Comparison of ENCODE assay signal across 15 mouse cellular contexts in genomic region chr16:18173231-18173630, GRCm38 (mm10). TPM values are rescaled to one million over a fixed set of nuclear protein-coding genes. Genes with fewer than 3 reads are reported as not detected.
DNase-seq lines count a peak whose midpoint lies in the region; ATAC-seq and TF ChIP-seq lines count a peak whose summit lies in the region.
"Had no signal": no experiment of that assay in that cellular context is flagged by ENCODE, and none has a peak within 500 bp of the region (broad histone marks: within the 10 kb centered on the region; RNA-seq: fewer than 3 reads in every experiment).

No protein-coding gene starts in this region.

- H3K27ac ChIP-seq in embryonic facial prominence, embryonic 13.5 days: no peak overlapping the region
- no peak overlapping the region for H3K27ac ChIP-seq in embryonic facial prominence, embryonic 10.5 days (replicated peaks)
- H3K27ac ChIP-seq: gastrocnemius, adult 2 months; liver, embryonic 13.5 days had no signal

- intact Hi-C loops in left cerebral cortex, postnatal 14 days (cut with DNase I): no loop called here

- peaks cover 17% of the 10 kb centered on the region for H3K4me1 ChIP-seq in embryonic facial prominence, embryonic 13.5 days
- peaks cover 8% of the 10 kb centered on the region for H3K4me1 ChIP-seq in embryonic facial prominence, embryonic 10.5 days
- H3K4me1 ChIP-seq in E14TG2a.4 (replicated peaks; ENCODE audit: low read depth, low read length): peaks cover 8% of the 10 kb centered on the region; the same call in 1 of the 2 replicates

- H3K4me2 ChIP-seq in embryonic facial prominence, embryonic 13.5 days: no peak overlapping the region
- H3K4me2 ChIP-seq: liver, embryonic 13.5 days had no signal

- ATAC-seq in embryonic facial prominence, embryonic 13.5 days (ENCODE audit: insufficient number of reproducible peaks, insufficient read depth, low FRiP score, low TSS enrichment, low read depth): no peak
- ATAC-seq in megakaryocyte-erythroid progenitor cell, adult 5-6 weeks (replicated peaks; ENCODE audit: low FRiP score, low TSS enrichment, poor library complexity, severe bottlenecking): no peak
- ATAC-seq: activated CD4-positive, CD25-positive, alpha-beta regulatory T cell, adult 4 months had no signal

- no peaks in the 10 kb centered on the region for H3K9me3 ChIP-seq in embryonic facial prominence, embryonic 13.5 days
- no peaks in the 10 kb centered on the region for H3K9me3 ChIP-seq in embryonic facial prominence, embryonic 10.5 days
- H3K9me3 ChIP-seq in E14TG2a.4 (ENCODE audit: low read length): no peaks in the 10 kb centered on the region
- H3K9me3 ChIP-seq: liver, embryonic 13.5 days had no signal

- no peak for TF ChIP-seq CTCF in E14TG2a.4 (conservative IDR thresholded peaks at IDR 0.05; ENCODE audit: low read length)

- WGBS in embryonic facial prominence, embryonic 13.5 days: 87% methylated on average over 9 of the region's 9 CpGs
- WGBS in embryonic facial prominence, embryonic 10.5 days: 84% methylated on average over 9 of the region's 9 CpGs

- no peak for DNase-seq in embryonic facial prominence, embryonic 10.5 days (ENCODE audit: low spot score)
- DNase-seq in frontal cortex, postnatal 14 days (ENCODE audit: low spot score in 2 of 2): peak; percentile 55 to 69
- DNase-seq in left cerebral cortex, postnatal 14 days (ENCODE audit: low spot score in 2 of 2): peak; percentile 67 to 83
- DNase-seq in kidney, postnatal 25 days: no peak
- DNase-seq in urinary bladder, adult 2 months (ENCODE audit: low spot score): no peak

- peak overlapping the region; percentile 49; the same call in 1 of the 2 replicates for H3K9ac ChIP-seq in embryonic facial prominence, embryonic 13.5 days
- H3K9ac ChIP-seq: liver, embryonic 13.5 days had no signal

- no peaks in the 10 kb centered on the region for H3K36me3 ChIP-seq in embryonic facial prominence, embryonic 13.5 days
- H3K36me3 ChIP-seq in embryonic facial prominence, embryonic 10.5 days (replicated peaks): no peaks in the 10 kb centered on the region
- H3K36me3 ChIP-seq in E14TG2a.4 (ENCODE audit: insufficient read depth, low read length): no peaks in the 10 kb centered on the region
- H3K36me3 ChIP-seq: liver, embryonic 13.5 days had no signal

- no peaks in the 10 kb centered on the region for H3K27me3 ChIP-seq in embryonic facial prominence, embryonic 13.5 days
- peaks cover 16% of the 10 kb centered on the region for H3K27me3 ChIP-seq in embryonic facial prominence, embryonic 10.5 days (replicated peaks; ENCODE audit: low read depth, poor library complexity, severe bottlenecking)
- H3K27me3 ChIP-seq in E14TG2a.4 (ENCODE audit: insufficient read depth, low read length): peaks cover 36% of the 10 kb centered on the region
- H3K27me3 ChIP-seq: liver, embryonic 13.5 days had no signal

- H3K4me3 ChIP-seq in embryonic facial prominence, embryonic 13.5 days: no peak overlapping the region
- H3K4me3 ChIP-seq in embryonic facial prominence, embryonic 10.5 days: no peak overlapping the region
- 0 out of 2 replicates have a peak overlapping the region, but pooled peaks have one; percentile 13 for H3K4me3 ChIP-seq in E14TG2a.4 (replicated peaks; ENCODE audit: low read length)
- H3K4me3 ChIP-seq: gastrocnemius, adult 2 months; liver, embryonic 13.5 days had no signal

RNA-seq across cellular contexts. Expression of gene Ccdc188, which starts 44.4 kb away (rescaled TPM):
- not detected in 2 replicates for polyA plus RNA-seq in embryonic facial prominence, embryonic 13.5 days (2015; fragmentation: Nextera tagmentation; extraction: Ambion mirVana)
- not detected in 2 replicates for polyA plus RNA-seq in embryonic facial prominence, embryonic 10.5 days (2016; fragmentation: Nextera tagmentation; extraction: Ambion mirVana)
- not detected for total RNA-seq in left cerebral cortex, postnatal 14 days (2021)
- not detected in 2 replicates for total RNA-seq in megakaryocyte-erythroid progenitor cell, adult 5-6 weeks (2014; fragmentation: Nextera tagmentation)
- total RNA-seq in megakaryocyte-erythroid progenitor cell, adult 5-6 weeks (2017): not detected in 2 replicates
- not detected in 2 replicates for polyA plus RNA-seq in urinary bladder, adult 2 months (2012; rRNA removed)
- total RNA-seq: common myeloid progenitor, adult 5-6 weeks; gastrocnemius, adult 2 months; MEL had no signal
- polyA plus RNA-seq: activated CD4-positive, CD25-positive, alpha-beta regulatory T cell, adult 4 months; intestine, embryonic 14.5 days; liver, embryonic 13.5 days; neural tube, embryonic 11.5 days had no signal

RNA-seq across cellular contexts. Expression of gene Rtn4r, which starts 45.8 kb away (rescaled TPM):
- 5.6 and 6.3 TPM in 2 replicates for polyA plus RNA-seq in embryonic facial prominence, embryonic 13.5 days (2015; fragmentation: Nextera tagmentation; extraction: Ambion mirVana)
- polyA plus RNA-seq in embryonic facial prominence, embryonic 10.5 days (2016; fragmentation: Nextera tagmentation; extraction: Ambion mirVana): 0.87 and 1.4 TPM in 2 replicates
- 100 to 1,000 TPM; 105 to 118 TPM for total RNA-seq in left cerebral cortex, postnatal 14 days (2021)
- total RNA-seq in megakaryocyte-erythroid progenitor cell, adult 5-6 weeks (2014; fragmentation: Nextera tagmentation): not detected in 2 replicates
- total RNA-seq in megakaryocyte-erythroid progenitor cell, adult 5-6 weeks (2017): 0.30 and 0.38 TPM in 2 replicates
- polyA plus RNA-seq in urinary bladder, adult 2 months (2012; rRNA removed): 4.3 and 4.9 TPM in 2 replicates
- total RNA-seq: gastrocnemius, adult 2 months; MEL had no signal
- polyA plus RNA-seq: activated CD4-positive, CD25-positive, alpha-beta regulatory T cell, adult 4 months had no signal

Comparison
In these comparisons a context has a peak if more than half of its experiments do, and no peak if none do; other contexts are left out.
1. DNase-seq: peak in frontal cortex, postnatal 14 days (2 of 2) and left cerebral cortex, postnatal 14 days (2 of 2); none in embryonic facial prominence, embryonic 10.5 days (single experiment), kidney, postnatal 25 days (0 of 2) and urinary bladder, adult 2 months (single experiment).